Mouse (Mus musculus): ENCODE measurements around the gene Cdca4. TPM values are rescaled to one million over a fixed set of nuclear protein-coding genes. Genes with fewer than 3 reads are reported as not detected.

The Cdca4 gene
- polyA plus RNA-seq, 1 experiment from 2014 or later, result 189 TPM

DNA sequence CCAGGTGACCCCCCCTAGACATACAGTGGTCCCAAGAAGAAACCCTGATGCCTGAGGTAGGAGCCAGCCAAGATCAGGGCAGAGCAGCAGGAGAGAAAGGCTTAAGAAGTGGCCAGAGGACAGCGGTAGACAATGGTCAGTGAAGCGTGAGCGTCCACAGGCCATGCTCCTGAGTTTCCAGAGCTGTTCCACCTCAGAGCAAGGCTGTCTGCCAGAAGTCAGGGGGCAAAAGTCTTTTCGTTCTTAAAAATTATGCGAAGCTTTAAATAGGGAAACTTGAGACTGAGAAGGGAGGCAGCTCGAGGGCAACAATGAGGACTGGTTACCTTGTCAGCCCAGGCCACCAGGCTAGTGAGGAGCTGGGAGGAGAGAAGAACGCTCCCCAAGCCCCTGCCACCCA, 15.9 kb downstream of the Cdca4 start:
- H3K27ac ChIP-seq (replicated peaks; ENCODE audit: low read depth, low read length), result no peak overlapping the region
- no peak for ATAC-seq (ENCODE audit: insufficient number of reproducible peaks, low FRiP score, low TSS enrichment, low read depth)
- H3K9ac ChIP-seq (ENCODE audit: low read length), result no peak overlapping the region
- no peak overlapping the region for H3K4me2 ChIP-seq (ENCODE audit: low read depth, severe bottlenecking)
- peaks cover 5% of the 10 kb centered on the region; the same call in 1 of the 2 replicates for H3K4me1 ChIP-seq (ENCODE audit: control insufficient read depth, insufficient read depth, low read length)
- no peak for DNase-seq (ENCODE audit: low spot score)
- no peak overlapping the region for H3K4me3 ChIP-seq (ENCODE audit: low read depth, low read length)
- no peaks in the 10 kb centered on the region for H3K27me3 ChIP-seq (ENCODE audit: control insufficient read depth, insufficient read depth, low read length)
- no peaks in the 10 kb centered on the region for H3K9me3 ChIP-seq (ENCODE audit: control insufficient read depth, low read length)
- H3K36me3 ChIP-seq (ENCODE audit: control insufficient read depth, insufficient read depth, low read length), result no peaks in the 10 kb centered on the region; the same call in 1 of the 2 replicates
- WGBS, result 86% methylated on average over 7 of the region's 7 CpGs

DNA sequence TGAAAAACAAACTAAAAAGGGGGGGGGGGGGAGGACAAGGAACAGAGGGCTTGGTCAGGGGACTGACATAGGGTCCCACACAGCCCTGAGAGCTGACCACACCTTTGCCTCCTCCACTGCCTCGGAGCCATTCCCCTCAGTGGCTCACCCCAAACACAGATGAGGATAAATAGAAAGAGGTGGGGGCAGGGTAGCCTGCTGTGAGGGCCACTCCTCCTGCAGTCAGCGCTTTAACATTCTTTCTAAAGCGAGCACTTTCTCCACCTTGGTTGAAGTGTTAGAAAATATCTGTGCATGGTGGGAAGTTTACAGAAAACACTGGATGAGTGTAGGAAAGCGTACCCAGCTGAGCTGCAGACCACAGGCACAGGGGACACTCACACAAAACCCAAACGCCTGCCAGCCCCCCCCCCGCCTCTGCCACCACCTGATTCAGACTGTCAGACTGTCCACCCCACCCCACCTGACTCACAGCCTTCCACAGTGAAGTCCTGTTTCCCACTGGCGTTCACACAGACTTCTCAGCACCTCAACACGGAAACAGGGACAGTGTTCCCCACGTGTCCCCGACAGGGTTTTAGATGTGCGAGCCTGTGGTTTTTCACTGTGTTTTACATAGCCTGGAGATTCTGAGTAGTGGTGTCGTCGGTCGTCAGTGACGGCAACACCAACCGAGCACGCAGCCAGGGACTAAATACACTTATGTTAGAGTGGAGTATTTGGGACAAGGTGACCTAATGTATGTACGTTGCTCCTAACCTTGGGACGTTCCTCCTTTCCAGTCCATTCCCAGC, 18.9 kb downstream of the Cdca4 start:
- H3K27me3 ChIP-seq (ENCODE audit: control insufficient read depth, insufficient read depth, low read length), result no peaks in the 10 kb centered on the region
- no peak for DNase-seq (ENCODE audit: low spot score)
- H3K4me3 ChIP-seq (ENCODE audit: low read depth, low read length), result no peak overlapping the region
- WGBS, result 68% methylated on average over 19 of the region's 19 CpGs
- peaks cover 9% of the 10 kb centered on the region; the same call in 1 of the 2 replicates for H3K4me1 ChIP-seq (ENCODE audit: control insufficient read depth, insufficient read depth, low read length)
- H3K9ac ChIP-seq (ENCODE audit: low read length), result no peak overlapping the region
- no peaks in the 10 kb centered on the region; the same call in 1 of the 2 replicates for H3K36me3 ChIP-seq (ENCODE audit: control insufficient read depth, insufficient read depth, low read length)
- no peak for ATAC-seq (ENCODE audit: insufficient number of reproducible peaks, low FRiP score, low TSS enrichment, low read depth)
- H3K27ac ChIP-seq (replicated peaks; ENCODE audit: low read depth, low read length), result no peak overlapping the region
- H3K9me3 ChIP-seq (ENCODE audit: control insufficient read depth, low read length), result no peaks in the 10 kb centered on the region
- no peak overlapping the region for H3K4me2 ChIP-seq (ENCODE audit: low read depth, severe bottlenecking)

DNA sequence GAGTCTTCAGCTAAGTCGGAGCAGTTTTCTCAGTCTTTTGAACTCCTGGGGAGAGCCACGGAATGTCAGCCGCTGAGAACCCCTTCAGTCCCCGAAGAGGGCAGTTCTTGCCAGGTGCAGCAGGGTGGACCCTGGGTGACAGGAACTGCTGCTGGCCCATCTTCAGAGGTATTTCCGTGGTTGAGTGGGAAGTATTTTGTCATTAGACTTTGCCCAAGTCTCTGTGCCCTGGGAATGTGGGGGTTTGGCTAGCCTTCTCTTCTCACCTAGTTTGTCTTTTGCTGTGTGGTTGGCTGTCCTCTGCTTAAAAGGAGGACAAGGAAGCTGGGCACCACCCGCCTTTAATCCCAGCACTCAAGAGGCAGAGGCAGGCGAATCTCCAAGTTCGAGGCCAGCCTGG, 19.6 kb downstream of the Cdca4 start:
- DNase-seq (ENCODE audit: low spot score) (no peak), ATAC-seq (ENCODE audit: insufficient number of reproducible peaks, low FRiP score, low TSS enrichment, low read depth) (no peak)
- Histone ChIP-seq H3K4me3 (ENCODE audit: low read depth, low read length) (peak overlapping the region; percentile 67), H3K9ac (ENCODE audit: low read length) (peak overlapping the region; percentile 36), H3K4me2 (ENCODE audit: low read depth, severe bottlenecking) (peak overlapping the region; percentile 97), H3K27ac (replicated peaks; ENCODE audit: low read depth, low read length) (no peak overlapping the region), H3K36me3 (ENCODE audit: control insufficient read depth, insufficient read depth, low read length) (no peaks in the 10 kb centered on the region), H3K4me1 (ENCODE audit: control insufficient read depth, insufficient read depth, low read length) (peaks cover 9% of the 10 kb centered on the region; the same call in 1 of the 2 replicates), H3K9me3 (ENCODE audit: control insufficient read depth, low read length) (no peaks in the 10 kb centered on the region), H3K27me3 (ENCODE audit: control insufficient read depth, insufficient read depth, low read length) (no peaks in the 10 kb centered on the region)
- 21% methylated on average over 8 of the region's 8 CpGs for WGBS

DNA sequence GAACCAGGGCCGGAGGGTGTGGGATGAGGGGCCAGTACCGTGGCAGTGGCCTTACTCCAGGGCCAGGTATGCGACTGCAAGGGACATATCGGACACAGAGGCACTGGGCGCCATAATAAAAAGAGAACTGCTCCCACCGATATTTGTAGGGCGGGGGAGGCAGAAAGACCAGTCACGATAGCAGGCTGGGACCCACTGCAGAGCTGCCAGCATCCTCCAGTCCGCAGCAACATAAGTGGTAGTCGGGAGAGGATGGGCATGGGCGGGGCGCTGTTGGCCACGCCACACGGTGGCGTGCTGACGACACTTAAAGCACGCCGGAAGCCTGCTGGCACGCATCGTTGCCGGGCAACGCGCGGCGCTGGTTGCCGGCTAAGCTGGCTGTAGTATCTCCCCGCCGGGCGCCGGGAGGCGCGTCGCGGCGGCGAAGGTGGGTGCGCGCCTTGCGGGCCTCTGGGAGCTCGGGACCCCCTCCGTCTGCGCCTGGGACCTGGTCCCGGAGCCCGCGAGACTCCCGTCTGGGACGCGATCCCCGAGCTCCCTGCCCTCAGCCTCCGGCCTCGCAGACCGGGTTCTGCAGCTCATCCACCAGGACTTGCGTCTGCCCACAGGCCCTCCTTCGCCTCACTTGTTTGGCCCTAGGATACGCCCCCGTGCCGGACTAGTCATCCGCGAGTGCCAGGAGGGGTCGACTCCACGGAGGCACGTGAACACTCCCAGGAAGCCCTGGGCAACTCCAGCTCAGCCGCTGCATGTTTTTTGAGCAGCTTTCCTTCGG, 20.4 kb downstream of the Cdca4 start, which contains the start of gene Clba1:
TSS of gene Clba1 (plus strand) at position 351 of the 778 bp plus-strand sequence.
- H3K27ac ChIP-seq (replicated peaks; ENCODE audit: low read depth, low read length), result no peak within 1 kb of the TSS
- 2% methylated on average over 63 of the region's 64 CpGs for WGBS

DNA sequence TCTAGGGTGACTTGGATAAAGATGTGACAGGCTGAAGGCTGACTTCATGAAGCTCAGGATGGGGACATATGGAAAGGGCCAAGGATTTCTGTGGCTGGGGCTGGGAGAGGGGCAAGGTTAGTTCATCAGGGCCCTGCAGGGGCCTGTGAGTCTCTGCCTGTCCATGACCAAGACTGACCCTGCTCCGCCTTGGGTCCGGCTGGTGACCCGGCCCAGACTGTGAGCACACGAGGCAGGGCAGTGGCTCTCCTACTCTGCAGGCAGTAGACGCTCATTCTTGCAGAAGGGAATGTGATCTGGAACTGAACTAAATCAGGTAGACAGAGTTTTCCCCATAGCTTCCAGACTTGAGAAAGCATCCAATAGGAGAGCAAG, 21.0 kb downstream of the Cdca4 start:
- no peak for DNase-seq (ENCODE audit: low spot score)
- H3K27me3 ChIP-seq (ENCODE audit: control insufficient read depth, insufficient read depth, low read length), result no peaks in the 10 kb centered on the region

More for the DNA sequence above, 20.4 kb downstream of the Cdca4 start, which contains the start of gene Clba1:
- Histone ChIP-seq H3K36me3 (ENCODE audit: control insufficient read depth, insufficient read depth, low read length) (no peaks in the 10 kb centered on the region), H3K9ac (ENCODE audit: low read length) (peak within 1 kb of the TSS; percentile 36), H3K4me3 (ENCODE audit: low read depth, low read length) (peak within 1 kb of the TSS; percentile 67), H3K4me1 (ENCODE audit: control insufficient read depth, insufficient read depth, low read length) (peaks cover 9% of the 10 kb centered on the region; the same call in 1 of the 2 replicates), H3K27me3 (ENCODE audit: control insufficient read depth, insufficient read depth, low read length) (no peaks in the 10 kb centered on the region), H3K4me2 (ENCODE audit: low read depth, severe bottlenecking) (peak within 1 kb of the TSS; percentile 97), H3K9me3 (ENCODE audit: control insufficient read depth, low read length) (no peaks in the 10 kb centered on the region)
- ATAC-seq (ENCODE audit: insufficient number of reproducible peaks, low FRiP score, low TSS enrichment, low read depth), result peak; percentile 85
- DNase-seq (ENCODE audit: low spot score), result peak; percentile 89

DNA sequence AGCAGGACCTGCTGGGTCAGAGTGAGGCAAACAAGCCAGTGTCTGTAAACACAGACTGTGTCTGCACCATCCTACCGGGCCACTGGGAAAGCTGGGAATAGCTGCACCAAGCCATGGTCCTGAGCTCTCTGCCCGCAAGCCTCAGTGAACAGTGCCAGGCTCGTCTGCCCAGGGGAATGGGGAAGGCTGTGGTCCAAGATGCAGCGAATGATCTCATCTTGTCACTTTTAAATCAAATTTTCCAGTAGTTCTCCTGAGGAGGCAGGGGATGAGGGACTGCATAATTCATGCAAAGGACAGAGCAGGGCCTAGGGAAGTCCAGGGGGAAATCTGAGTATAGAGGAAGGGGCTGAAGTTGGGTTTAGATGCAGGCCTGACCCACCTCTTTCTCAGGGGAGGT, 21.4 kb downstream of the Cdca4 start:
- peaks cover 11% of the 10 kb centered on the region; the same call in 1 of the 2 replicates for H3K4me1 ChIP-seq (ENCODE audit: control insufficient read depth, insufficient read depth, low read length)
- H3K27ac ChIP-seq (replicated peaks; ENCODE audit: low read depth, low read length), result no peak overlapping the region
- no peaks in the 10 kb centered on the region for H3K27me3 ChIP-seq (ENCODE audit: control insufficient read depth, insufficient read depth, low read length)
- ATAC-seq (ENCODE audit: insufficient number of reproducible peaks, low FRiP score, low TSS enrichment, low read depth) (no peak), DNase-seq (ENCODE audit: low spot score) (no peak)
- no peaks in the 10 kb centered on the region for H3K36me3 ChIP-seq (ENCODE audit: control insufficient read depth, insufficient read depth, low read length)
- no peak overlapping the region for H3K4me2 ChIP-seq (ENCODE audit: low read depth, severe bottlenecking)
- no peaks in the 10 kb centered on the region for H3K9me3 ChIP-seq (ENCODE audit: control insufficient read depth, low read length)
- H3K4me3 ChIP-seq (ENCODE audit: low read depth, low read length), result no peak overlapping the region
- WGBS, result 86% methylated on average over 4 of the region's 4 CpGs
- no peak overlapping the region for H3K9ac ChIP-seq (ENCODE audit: low read length)

More for the DNA sequence above, 21.0 kb downstream of the Cdca4 start:
- ATAC-seq (ENCODE audit: insufficient number of reproducible peaks, low FRiP score, low TSS enrichment, low read depth), result no peak
- peak overlapping the region; percentile 36 for H3K9ac ChIP-seq (ENCODE audit: low read length)
- peak overlapping the region; percentile 67 for H3K4me3 ChIP-seq (ENCODE audit: low read depth, low read length)
- H3K36me3 ChIP-seq (ENCODE audit: control insufficient read depth, insufficient read depth, low read length), result no peaks in the 10 kb centered on the region
- H3K9me3 ChIP-seq (ENCODE audit: control insufficient read depth, low read length), result no peaks in the 10 kb centered on the region
- peaks cover 9% of the 10 kb centered on the region; the same call in 1 of the 2 replicates for H3K4me1 ChIP-seq (ENCODE audit: control insufficient read depth, insufficient read depth, low read length)
- WGBS, result 78% methylated on average over 5 of the region's 5 CpGs
- peak overlapping the region; percentile 97 for H3K4me2 ChIP-seq (ENCODE audit: low read depth, severe bottlenecking)
- H3K27ac ChIP-seq (replicated peaks; ENCODE audit: low read depth, low read length), result no peak overlapping the region

DNA sequence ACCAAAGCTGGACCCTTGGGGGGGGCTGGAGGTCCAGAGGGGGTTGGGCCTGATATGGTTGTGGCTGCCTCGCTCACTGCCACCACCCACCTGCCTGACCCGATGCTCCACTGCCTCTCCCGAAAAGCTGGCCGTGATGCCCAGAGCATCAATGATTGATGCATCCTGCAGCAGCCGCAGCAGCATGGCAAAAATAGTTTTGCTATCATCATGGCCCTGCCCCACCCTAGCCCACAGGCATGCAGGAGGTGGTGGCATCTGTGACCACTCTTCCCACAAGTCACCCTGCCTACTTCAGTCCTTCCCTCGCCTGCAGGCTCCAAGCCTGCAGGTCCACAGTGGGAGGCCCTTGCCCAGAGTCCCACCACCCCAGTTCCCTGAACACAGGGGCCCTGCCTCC, 23.2 kb downstream of the Cdca4 start:
- Histone ChIP-seq H3K9me3 (ENCODE audit: control insufficient read depth, low read length) (no peaks in the 10 kb centered on the region), H3K4me2 (ENCODE audit: low read depth, severe bottlenecking) (no peak overlapping the region), H3K4me3 (ENCODE audit: low read depth, low read length) (no peak overlapping the region), H3K27ac (replicated peaks; ENCODE audit: low read depth, low read length) (no peak overlapping the region), H3K36me3 (ENCODE audit: control insufficient read depth, insufficient read depth, low read length) (no peaks in the 10 kb centered on the region), H3K27me3 (ENCODE audit: control insufficient read depth, insufficient read depth, low read length) (peaks cover 9% of the 10 kb centered on the region; the same call in 1 of the 2 replicates), H3K9ac (ENCODE audit: low read length) (no peak overlapping the region), H3K4me1 (ENCODE audit: control insufficient read depth, insufficient read depth, low read length) (peaks cover 16% of the 10 kb centered on the region)
- WGBS, result 76% methylated on average over 6 of the region's 6 CpGs
- DNase-seq (ENCODE audit: low spot score), result no peak
- no peak for ATAC-seq (ENCODE audit: insufficient number of reproducible peaks, low FRiP score, low TSS enrichment, low read depth)

DNA sequence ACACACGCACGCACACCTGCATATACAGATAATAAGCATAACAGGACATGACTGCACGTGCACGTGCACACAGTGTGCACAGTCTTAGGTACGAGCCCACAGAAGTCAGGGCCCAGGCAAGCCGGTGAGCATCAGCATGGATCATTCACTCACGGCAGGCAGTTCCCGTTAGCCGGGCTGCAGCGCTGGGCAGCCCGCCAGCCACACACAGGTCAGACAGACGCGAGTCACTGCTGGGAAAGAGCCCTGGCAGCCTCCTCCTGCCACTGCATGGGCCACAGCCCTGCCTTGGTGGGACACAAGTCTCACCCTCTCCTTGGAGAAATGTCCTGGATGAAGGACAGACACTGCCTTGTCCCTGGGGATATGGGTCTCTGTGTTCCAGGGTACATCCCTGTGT, 25.2 kb downstream of the Cdca4 start:
- no peak overlapping the region for H3K4me2 ChIP-seq (ENCODE audit: low read depth, severe bottlenecking)
- no peaks in the 10 kb centered on the region for H3K9me3 ChIP-seq (ENCODE audit: control insufficient read depth, low read length)
- no peak overlapping the region for H3K4me3 ChIP-seq (ENCODE audit: low read depth, low read length)
- no peaks in the 10 kb centered on the region for H3K36me3 ChIP-seq (ENCODE audit: control insufficient read depth, insufficient read depth, low read length)
- peaks cover 12% of the 10 kb centered on the region for H3K4me1 ChIP-seq (ENCODE audit: control insufficient read depth, insufficient read depth, low read length)
- 59% methylated on average over 13 of the region's 13 CpGs for WGBS
- no peak for DNase-seq (ENCODE audit: low spot score)
- no peak overlapping the region for H3K27ac ChIP-seq (replicated peaks; ENCODE audit: low read depth, low read length)
- H3K9ac ChIP-seq (ENCODE audit: low read length), result no peak overlapping the region
- no peak for ATAC-seq (ENCODE audit: insufficient number of reproducible peaks, low FRiP score, low TSS enrichment, low read depth)
- H3K27me3 ChIP-seq (ENCODE audit: control insufficient read depth, insufficient read depth, low read length), result peaks cover 13% of the 10 kb centered on the region; the same call in 1 of the 2 replicates

All from limb, embryonic 11.5 days (tissue).